Mouse (Mus musculus) layer of hippocampus, adult 18-20 months (tissue): ENCODE measurements at regions not wholly inside any gene's neighbourhood (a gene's known extent, or its start where the extent isn't known, plus 50 kb on each side); places are given as distances from the start of the nearest gene placed in this dataset.
"Not testable (repeated sequence)": the region's sequence is repeated elsewhere in the genome, so short reads cannot be mapped to it uniquely, and the experiment has no call there.

ENCODE experiments used
- DNase-seq, 2 experiments: peaks; one replicate each; pipeline ENCODE4 v3.0.0; 2022; ENCODE audit warnings: low spot score in 2 of 2

DNA sequence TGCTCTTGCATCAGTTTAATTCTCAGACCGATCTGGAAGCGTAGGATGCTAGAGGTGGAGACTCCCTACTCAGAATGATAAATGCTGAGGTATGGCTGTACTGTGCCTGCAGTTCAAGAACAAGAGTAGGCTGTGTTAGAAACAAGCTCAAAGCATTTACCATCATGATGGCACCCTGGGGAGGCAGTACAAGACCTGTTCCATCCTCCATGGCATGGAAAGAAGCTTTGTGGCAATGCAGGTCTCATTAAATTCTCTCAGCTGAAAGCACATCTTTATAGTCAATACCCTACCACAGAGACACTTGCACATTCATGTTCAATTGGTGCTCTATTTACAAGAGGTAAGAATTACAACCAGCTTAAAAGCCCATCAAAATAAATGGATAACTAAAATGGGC is 209.5 kb downstream of the Tbl1xr1 start:
- DNase-seq, result no peak

DNA sequence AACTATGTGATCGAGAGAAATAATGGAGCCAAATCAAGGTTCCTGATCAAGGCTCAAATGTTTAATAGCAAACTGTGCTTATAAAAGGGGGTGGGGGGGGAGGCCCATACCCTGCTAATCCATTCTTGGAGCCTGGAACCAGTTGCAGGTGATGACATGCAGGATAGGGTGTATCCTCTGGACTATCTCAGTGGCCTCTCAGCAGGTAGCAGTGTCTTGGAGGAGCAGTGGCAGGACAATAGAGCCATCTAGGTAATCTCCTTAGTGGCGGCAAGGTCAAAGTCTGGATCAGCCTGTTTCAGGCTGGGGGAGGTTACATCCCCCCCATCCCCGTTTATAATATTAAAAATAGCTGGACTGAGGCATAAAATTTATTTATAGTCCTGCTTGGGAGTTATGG is 217.0 kb downstream of the Tbl1xr1 start:
- no peak for DNase-seq

DNA sequence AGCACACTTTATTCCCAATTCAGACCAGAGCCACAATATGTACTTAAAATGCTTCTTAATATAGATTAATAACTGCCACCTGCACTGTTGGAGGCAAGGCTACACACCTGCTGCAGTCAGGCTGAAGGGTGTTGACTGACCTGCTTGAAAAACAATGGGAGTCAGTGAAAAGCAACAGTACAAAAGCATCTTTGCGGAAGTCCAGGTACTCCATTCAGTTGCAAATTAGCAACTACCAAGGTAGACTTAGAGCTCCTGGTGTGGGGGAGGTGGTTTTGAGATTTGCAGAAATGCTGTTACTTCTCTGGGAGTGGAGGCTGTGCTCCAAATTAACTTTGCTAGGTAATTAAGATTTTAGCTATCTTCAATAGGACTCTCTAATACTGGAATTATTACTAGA is 217.6 kb downstream of the Tbl1xr1 start:
- not testable (repeated sequence) for DNase-seq

DNA sequence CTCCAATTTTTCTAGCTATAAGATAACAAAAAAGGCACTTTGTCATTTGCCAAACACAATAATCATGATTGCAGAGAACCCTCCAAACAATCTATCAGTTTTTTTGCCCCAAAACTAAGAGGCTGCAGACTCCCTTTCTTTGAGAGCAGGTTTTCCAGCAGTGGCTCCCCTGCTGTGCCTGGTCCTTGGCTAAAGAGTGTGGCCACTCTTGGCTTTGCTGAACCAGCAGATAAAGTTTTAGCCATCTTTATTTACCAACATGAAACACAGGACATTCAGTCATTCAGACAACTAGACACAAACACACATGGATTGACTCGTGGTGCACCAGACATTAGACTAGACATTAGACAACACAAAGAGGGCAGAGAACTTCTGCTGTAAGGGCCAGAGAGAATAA is 220.5 kb downstream of the Tbl1xr1 start:
- not testable (repeated sequence) for DNase-seq

DNA sequence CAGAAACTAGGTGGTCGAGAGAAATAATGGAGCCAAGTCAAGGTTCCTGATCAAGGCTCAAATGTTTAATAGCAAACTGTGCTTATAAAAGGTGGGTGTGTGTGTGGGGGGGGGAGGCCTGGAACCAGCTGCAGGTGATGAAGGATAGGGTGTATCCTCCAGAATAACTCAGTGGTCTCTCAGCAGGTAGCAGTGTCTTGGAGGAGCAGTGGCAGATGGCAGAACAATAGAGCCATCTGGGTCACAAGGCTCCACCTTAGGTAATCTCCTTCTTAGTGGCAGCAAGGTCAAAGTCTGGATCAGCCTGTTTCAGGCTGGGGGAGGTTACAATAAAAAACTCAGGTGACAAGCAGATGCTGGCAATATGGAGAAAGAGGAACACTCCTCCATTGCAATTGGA is 221.4 kb downstream of the Tbl1xr1 start:
- DNase-seq, result not testable (repeated sequence)

DNA sequence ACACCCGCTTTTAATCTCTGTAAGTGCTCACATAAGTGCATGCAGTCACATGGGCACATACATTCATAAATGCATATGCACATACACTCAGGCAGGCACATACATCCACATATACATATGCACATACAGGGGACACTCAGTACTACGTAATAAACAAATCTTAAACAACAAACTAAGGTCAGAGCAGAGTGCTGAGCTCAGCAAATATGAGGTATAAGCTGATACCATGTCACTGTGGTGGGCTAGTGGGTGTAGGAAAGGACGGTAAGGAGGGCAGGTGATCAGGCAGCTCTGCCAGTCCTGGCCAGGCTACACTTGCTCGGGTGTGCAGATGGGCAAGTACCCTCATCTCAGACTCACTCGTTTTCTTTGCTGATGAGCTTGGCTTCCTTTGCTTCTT is 224.1 kb downstream of the Tbl1xr1 start:
- no peak for DNase-seq

DNA sequence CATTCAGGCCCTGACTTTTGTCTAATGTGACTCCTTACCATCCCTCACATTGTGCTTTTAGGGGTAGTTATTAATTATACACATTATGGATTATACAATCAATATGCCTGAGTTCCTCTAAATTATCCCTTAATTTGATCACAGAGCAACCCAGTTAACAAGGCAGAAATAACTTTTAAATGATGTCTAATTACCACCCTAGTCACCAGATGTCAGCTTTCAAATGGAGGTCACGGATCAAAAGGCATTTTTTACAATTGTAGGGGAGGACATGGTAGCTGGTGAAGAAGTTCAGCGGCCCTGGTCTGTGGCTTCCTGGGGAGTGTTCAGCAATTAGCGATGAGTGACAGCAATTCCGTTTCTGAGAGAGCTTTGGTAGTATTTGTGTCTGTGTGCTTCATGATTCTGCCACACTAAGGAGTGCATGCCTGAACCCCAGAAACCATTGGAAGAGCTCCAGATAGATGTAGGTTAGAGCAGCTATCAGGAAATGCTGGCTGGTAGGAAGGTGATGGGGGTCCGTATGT is 225.6 kb downstream of the Tbl1xr1 start:
- DNase-seq, result no peak

DNA sequence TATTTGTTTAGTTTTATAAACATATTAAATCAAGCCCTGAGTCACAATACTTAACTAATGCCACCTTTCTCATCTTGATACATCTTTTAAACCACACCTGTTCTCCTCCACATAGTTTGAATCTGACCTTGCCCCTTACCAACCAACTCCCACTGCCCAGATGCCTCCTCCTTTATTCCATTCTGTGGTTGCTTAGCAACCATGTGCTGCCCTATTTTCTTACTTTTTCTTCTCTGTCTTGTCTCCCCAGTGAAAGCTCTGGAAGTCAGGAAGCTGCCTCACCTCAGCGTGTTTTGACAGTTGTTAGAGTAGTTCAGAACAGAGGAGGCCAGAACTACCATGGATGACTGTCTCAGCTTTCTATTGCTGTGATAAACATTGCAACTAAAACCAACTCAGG is 227.7 kb downstream of the Tbl1xr1 start:
- no peak for DNase-seq

DNA sequence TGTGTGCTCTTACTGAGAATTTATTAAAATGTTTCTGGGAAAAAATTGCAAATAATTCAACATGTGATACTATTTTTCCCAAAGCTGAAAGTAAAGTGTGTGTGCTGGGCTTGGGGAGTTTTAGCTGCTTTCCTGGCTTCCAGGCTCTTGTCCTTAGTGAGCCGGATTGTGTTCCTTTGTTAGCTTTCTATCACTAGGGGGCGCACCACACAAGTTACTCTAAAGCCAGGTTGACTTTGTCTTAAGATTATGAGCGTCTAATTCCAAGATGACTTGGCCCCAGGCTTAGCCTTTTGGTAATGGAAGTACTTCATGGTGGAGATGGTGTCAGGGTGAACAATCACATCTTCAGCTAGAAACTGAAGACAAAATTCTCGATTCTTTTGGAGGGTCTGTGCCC is 230.2 kb downstream of the Tbl1xr1 start:
- DNase-seq, result peak in 1 of 2 experiments; percentile 20

DNA sequence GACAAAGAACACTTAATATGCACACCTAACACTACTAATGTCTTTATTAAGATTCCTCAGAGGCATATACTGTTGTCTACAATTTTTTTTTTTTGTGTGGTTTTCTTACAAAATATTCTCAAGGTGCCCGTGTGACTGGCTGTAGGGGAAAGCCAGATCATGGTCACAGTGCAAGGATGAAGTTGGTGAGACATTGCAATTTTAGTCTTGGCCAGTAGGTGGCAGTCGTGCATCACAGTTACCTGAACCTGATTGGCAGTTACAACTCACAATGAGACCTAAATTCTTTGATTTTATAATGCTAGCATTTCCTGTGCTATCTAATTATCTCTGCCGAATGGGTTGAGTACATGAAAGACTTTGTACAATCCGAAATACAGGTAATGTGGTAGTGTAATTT is 232.5 kb downstream of the Tbl1xr1 start:
- DNase-seq, result peak; percentile 51 to 85

DNA sequence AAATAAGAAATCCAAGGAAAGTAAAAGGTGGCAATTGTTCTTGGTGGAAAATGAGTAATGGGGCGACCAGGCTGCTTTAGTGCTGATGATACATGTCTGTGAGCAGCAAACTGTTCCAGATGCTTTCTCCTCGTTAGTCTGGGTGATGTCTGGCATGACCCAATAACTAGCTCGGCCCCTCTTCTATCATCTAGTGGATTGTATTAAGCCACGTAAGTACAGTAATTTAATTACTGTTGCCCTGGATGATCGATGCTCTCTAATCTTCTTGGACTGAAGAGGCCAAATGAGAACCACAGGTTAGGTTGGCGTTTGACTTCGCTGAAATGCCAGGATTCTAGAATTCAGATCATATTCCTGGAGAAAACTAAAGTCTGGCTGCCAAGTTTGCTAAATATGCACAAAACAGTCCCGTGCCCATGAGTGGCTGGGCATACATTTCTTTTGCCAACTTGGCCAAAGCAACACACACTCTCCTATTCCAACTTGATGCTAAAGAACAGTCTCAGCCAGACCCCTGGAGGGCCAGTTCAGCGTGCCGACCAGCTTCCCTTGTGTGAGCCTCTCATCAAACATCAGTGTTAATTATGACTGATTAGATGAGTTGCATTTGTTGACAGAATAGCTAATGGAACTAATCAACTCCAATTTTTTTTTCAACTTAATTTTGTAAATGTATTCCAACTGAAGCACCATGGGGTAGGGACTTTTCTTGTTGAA is 240.2 kb downstream of the Tbl1xr1 start:
- no peak for DNase-seq

DNA sequence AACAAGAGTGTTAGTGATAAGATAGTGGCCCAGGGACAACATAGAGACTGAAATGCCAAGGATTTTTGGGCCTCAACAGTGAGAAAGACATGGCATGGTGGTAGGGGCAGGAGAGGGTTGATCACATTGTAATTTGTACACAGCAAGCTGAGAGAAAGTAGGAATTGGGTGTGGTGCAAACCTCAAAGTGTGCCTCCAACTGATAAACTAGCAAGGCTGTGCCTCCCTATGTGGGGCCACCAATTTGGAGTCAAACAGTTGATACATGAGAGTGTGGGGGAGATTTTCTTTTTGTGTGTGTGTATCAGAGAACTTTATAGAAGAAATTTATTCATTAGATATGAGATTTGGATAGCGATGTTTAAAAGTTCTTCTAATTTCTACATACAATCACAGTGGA is 244.0 kb downstream of the Tbl1xr1 start:
- not testable (repeated sequence) for DNase-seq

DNA sequence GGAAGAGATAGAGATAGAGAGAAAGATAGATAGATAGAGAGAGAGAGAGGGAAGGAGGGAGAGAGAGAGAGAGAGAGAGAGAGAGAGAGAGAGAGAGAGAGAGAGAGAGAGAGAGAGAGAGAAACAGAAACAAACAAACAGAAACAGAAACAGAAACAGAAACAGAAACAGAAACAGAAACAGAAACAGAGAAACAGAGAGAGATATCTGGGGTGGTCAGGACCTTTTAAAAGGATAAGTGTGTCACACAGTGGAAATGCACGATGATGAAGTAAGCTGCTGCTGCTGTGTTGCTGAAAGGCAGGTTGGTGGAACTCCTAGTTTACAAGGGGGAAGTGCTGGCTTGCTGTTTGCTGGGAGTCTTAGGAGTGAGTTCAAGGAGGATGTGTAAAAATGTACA is 254.8 kb downstream of the Tbl1xr1 start:
- DNase-seq, result no peak
